Mouse (Mus musculus): ENCODE measurements at regions not wholly inside any gene's neighbourhood (a gene's known extent, or its start where the extent isn't known, plus 50 kb on each side); places are given as distances from the start of the nearest gene placed in this dataset.

- no peak for DNase-seq (ENCODE audit: low read depth)
These were observed 598.2 kb downstream of the 9430069I07Rik start for GRCm38 (mm10) chr15:33759496-33759895.

DNA sequence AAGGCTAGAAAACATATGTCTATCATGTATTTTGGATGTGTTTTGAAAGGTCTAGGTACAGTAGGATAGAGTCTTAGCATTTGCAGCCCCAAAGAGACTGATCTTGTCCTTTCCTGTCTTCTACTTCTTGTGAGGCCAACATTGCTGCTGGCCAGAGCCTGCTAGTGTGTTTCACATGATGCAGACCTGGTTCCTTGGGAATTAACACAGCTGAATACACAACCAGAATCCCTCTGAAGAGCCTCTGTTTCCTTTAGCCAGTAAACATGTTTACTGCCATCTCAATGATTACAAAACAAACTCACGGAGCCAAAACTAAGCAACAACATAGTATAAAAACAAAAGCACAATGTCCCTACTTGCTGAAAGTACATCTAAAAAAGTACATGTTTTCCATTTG, 598.9 kb downstream of the 9430069I07Rik start:
- DNase-seq (ENCODE audit: low read depth) = no peak

All from c-Kit-positive CD71-negative TER-119-negative erythroid progenitor cells, embryonic 14.5 days (primary cell).